Mouse (Mus musculus): ENCODE measurements around the gene Usp15. TPM values are rescaled to one million over a fixed set of nuclear protein-coding genes. Genes with fewer than 3 reads are reported as not detected.
A peak's percentile ranks its signal among the peaks of the same experiment; 100 is the strongest.

Usp15 gene
- polyA plus RNA-seq, 1 experiment = 11.4 TPM

DNA sequence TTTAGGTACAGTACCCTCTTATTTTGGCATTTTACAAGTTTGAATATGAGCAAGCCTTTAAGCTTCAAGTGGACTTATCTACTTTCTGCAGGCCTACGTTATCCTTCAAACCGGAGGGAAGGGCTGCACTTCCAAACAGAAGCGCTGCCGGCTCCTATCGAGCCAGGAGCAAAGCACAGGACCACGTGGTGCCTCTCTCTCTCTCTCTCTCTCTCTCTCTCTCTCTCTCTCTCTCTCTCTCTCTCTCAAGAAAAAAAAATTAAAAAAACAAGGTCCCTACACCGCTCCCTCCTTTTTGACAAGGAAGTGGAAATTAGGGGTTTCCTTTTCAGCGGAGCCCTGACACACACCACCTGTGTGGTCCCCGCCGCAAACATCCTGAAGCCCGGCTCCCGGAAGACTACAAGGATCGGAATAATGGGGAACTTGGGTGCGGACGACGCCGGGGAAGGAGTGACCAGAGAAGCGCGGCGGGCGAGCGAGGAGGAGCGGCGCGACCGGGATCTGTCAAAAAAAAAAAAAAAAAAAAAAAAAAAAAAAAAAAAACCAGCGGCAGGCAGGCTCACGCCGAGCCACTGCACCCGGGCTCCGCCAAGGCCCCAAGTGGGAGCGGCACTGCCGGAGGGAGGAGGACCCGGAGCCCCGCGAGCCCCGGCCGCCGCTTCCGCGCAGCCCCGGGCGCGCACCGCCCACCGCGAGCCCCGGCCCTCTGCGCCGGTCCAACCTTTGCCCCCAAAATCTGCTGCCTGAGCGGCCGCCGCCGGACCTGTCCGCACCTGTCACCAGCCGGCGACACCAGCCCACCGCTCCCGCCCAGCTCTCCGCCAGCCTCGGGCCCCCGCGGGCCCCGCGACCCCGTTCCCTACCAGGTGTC lies 597 bp downstream of the Usp15 start:
- TF ChIP-seq CTCF (conservative IDR thresholded peaks at IDR 0.05; ENCODE audit: insufficient read depth, insufficient read length, low read depth, low read length) (no peak), POLR2A (IDR thresholded peaks at IDR 0.05; ENCODE audit: low read depth, low read length) (no peak)
- WGBS = 1% methylated on average over 63 of the region's 66 CpGs
- peak overlapping the region; percentile 93 for H3K27ac ChIP-seq (ENCODE audit: insufficient read depth, low read depth, low read length)
- no peaks in the 10 kb centered on the region for H3K36me3 ChIP-seq (ENCODE audit: control insufficient read depth, insufficient read depth, low read length)
- H3K27me3 ChIP-seq (replicated peaks; ENCODE audit: control insufficient read depth, insufficient read depth, low read length) = no peaks in the 10 kb centered on the region
- DNase-seq = peak; percentile 56
- H3K4me1 ChIP-seq (ENCODE audit: control insufficient read depth, insufficient read depth, low read length) = peaks cover under 1% of the 10 kb centered on the region; the same call in 1 of the 2 replicates
- H3K4me3 ChIP-seq (ENCODE audit: insufficient read depth, low read depth, low read length) = peak overlapping the region; percentile 89

GRCm38 (mm10) chr10:123195501-123195900 lies 1.3 kb downstream of the Usp15 start:
- TF ChIP-seq CTCF (conservative IDR thresholded peaks at IDR 0.05; ENCODE audit: insufficient read depth, insufficient read length, low read depth, low read length) (no peak), POLR2A (IDR thresholded peaks at IDR 0.05; ENCODE audit: low read depth, low read length) (no peak)
- Histone ChIP-seq H3K4me3 (ENCODE audit: insufficient read depth, low read depth, low read length) (peak overlapping the region; percentile 89), H3K27ac (ENCODE audit: insufficient read depth, low read depth, low read length) (no peak overlapping the region), H3K4me1 (ENCODE audit: control insufficient read depth, insufficient read depth, low read length) (peaks cover 4% of the 10 kb centered on the region; the same call in 1 of the 2 replicates), H3K36me3 (ENCODE audit: control insufficient read depth, insufficient read depth, low read length) (no peaks in the 10 kb centered on the region), H3K27me3 (replicated peaks; ENCODE audit: control insufficient read depth, insufficient read depth, low read length) (no peaks in the 10 kb centered on the region)
- no peak for DNase-seq
- 15% methylated on average over 7 of the region's 7 CpGs for WGBS

DNA sequence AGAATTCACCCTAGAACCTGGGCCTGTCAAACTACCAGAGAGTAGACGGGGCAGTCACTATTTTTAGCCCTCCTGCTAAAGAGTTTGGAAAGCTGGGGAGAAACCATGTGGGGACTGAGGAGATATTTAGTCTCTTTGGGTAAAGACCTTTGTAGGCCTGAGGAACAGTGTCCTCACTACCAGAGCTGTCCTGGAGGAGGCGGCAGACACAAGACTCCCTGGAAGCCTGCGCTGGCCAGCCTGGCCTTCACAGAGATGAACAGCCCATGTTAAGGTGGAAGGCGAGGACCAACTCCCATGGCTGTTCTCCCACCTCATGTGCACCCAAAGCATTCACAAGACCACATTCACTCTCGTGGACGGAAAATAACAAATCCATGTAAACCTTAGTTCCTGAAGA lies 5.8 kb downstream of the Usp15 start:
- no peak for DNase-seq
- H3K27me3 ChIP-seq (replicated peaks; ENCODE audit: control insufficient read depth, insufficient read depth, low read length) = no peaks in the 10 kb centered on the region
- TF ChIP-seq CTCF (conservative IDR thresholded peaks at IDR 0.05; ENCODE audit: insufficient read depth, insufficient read length, low read depth, low read length) (0 out of 2 replicates have a peak, but pooled peaks have one; percentile 1), POLR2A (IDR thresholded peaks at IDR 0.05; ENCODE audit: low read depth, low read length) (no peak)
- no peak overlapping the region for H3K4me3 ChIP-seq (ENCODE audit: insufficient read depth, low read depth, low read length)
- H3K27ac ChIP-seq (ENCODE audit: insufficient read depth, low read depth, low read length) = no peak overlapping the region
- H3K4me1 ChIP-seq (ENCODE audit: control insufficient read depth, insufficient read depth, low read length) = peaks cover 9% of the 10 kb centered on the region; the same call in 1 of the 2 replicates
- 82% methylated on average over 6 of the region's 6 CpGs for WGBS
- H3K36me3 ChIP-seq (ENCODE audit: control insufficient read depth, insufficient read depth, low read length) = no peaks in the 10 kb centered on the region

- WGBS = 71% methylated on average over 6 of the region's 6 CpGs
Measured at GRCm38 (mm10) chr10:123187337-123187736, 9.5 kb downstream of the Usp15 start.

GRCm38 (mm10) chr10:123185907-123186306 lies 10.9 kb downstream of the Usp15 start:
- no peaks in the 10 kb centered on the region for H3K27me3 ChIP-seq (replicated peaks; ENCODE audit: control insufficient read depth, insufficient read depth, low read length)
- H3K36me3 ChIP-seq (ENCODE audit: control insufficient read depth, insufficient read depth, low read length) = no peaks in the 10 kb centered on the region
- H3K27ac ChIP-seq (ENCODE audit: insufficient read depth, low read depth, low read length) = no peak overlapping the region
- H3K4me1 ChIP-seq (ENCODE audit: control insufficient read depth, insufficient read depth, low read length) = peaks cover 8% of the 10 kb centered on the region; the same call in 1 of the 2 replicates
- TF ChIP-seq CTCF (conservative IDR thresholded peaks at IDR 0.05; ENCODE audit: insufficient read depth, insufficient read length, low read depth, low read length) = no peak
- TF ChIP-seq POLR2A (IDR thresholded peaks at IDR 0.05; ENCODE audit: low read depth, low read length) = no peak
- DNase-seq = no peak
- H3K4me3 ChIP-seq (ENCODE audit: insufficient read depth, low read depth, low read length) = no peak overlapping the region
- 70% methylated on average over 6 of the region's 6 CpGs for WGBS

More at GRCm38 (mm10) chr10:123187337-123187736, 9.5 kb downstream of the Usp15 start:
- Histone ChIP-seq H3K27ac (ENCODE audit: insufficient read depth, low read depth, low read length) (no peak overlapping the region), H3K4me3 (ENCODE audit: insufficient read depth, low read depth, low read length) (no peak overlapping the region), H3K36me3 (ENCODE audit: control insufficient read depth, insufficient read depth, low read length) (no peaks in the 10 kb centered on the region), H3K27me3 (replicated peaks; ENCODE audit: control insufficient read depth, insufficient read depth, low read length) (no peaks in the 10 kb centered on the region), H3K4me1 (ENCODE audit: control insufficient read depth, insufficient read depth, low read length) (peaks cover 12% of the 10 kb centered on the region; the same call in 1 of the 2 replicates)
- DNase-seq = no peak
- TF ChIP-seq POLR2A (IDR thresholded peaks at IDR 0.05; ENCODE audit: low read depth, low read length) = no peak
- TF ChIP-seq CTCF (conservative IDR thresholded peaks at IDR 0.05; ENCODE audit: insufficient read depth, insufficient read length, low read depth, low read length) = no peak

GRCm38 (mm10) chr10:123183743-123184142 lies 13.1 kb downstream of the Usp15 start:
- H3K27me3 ChIP-seq (replicated peaks; ENCODE audit: control insufficient read depth, insufficient read depth, low read length) = no peaks in the 10 kb centered on the region
- TF ChIP-seq CTCF (conservative IDR thresholded peaks at IDR 0.05; ENCODE audit: insufficient read depth, insufficient read length, low read depth, low read length) = no peak
- no peak for TF ChIP-seq POLR2A (IDR thresholded peaks at IDR 0.05; ENCODE audit: low read depth, low read length)
- no peak overlapping the region for H3K4me3 ChIP-seq (ENCODE audit: insufficient read depth, low read depth, low read length)
- H3K36me3 ChIP-seq (ENCODE audit: control insufficient read depth, insufficient read depth, low read length) = no peaks in the 10 kb centered on the region
- 44% methylated on average over 2 of the region's 2 CpGs for WGBS
- H3K4me1 ChIP-seq (ENCODE audit: control insufficient read depth, insufficient read depth, low read length) = peaks cover 8% of the 10 kb centered on the region; the same call in 1 of the 2 replicates
- DNase-seq = no peak
- H3K27ac ChIP-seq (ENCODE audit: insufficient read depth, low read depth, low read length) = no peak overlapping the region

GRCm38 (mm10) chr10:123183243-123183642 lies 13.6 kb downstream of the Usp15 start:
- no peaks in the 10 kb centered on the region for H3K27me3 ChIP-seq (replicated peaks; ENCODE audit: control insufficient read depth, insufficient read depth, low read length)
- peaks cover 3% of the 10 kb centered on the region; the same call in 1 of the 2 replicates for H3K36me3 ChIP-seq (ENCODE audit: control insufficient read depth, insufficient read depth, low read length)
- no peak overlapping the region for H3K4me3 ChIP-seq (ENCODE audit: insufficient read depth, low read depth, low read length)
- peaks cover 3% of the 10 kb centered on the region; the same call in 1 of the 2 replicates for H3K4me1 ChIP-seq (ENCODE audit: control insufficient read depth, insufficient read depth, low read length)
- 26% methylated on average over 7 of the region's 7 CpGs for WGBS
- peak; percentile 58 for DNase-seq
- no peak overlapping the region for H3K27ac ChIP-seq (ENCODE audit: insufficient read depth, low read depth, low read length)
- TF ChIP-seq POLR2A (IDR thresholded peaks at IDR 0.05; ENCODE audit: low read depth, low read length) (no peak), CTCF (conservative IDR thresholded peaks at IDR 0.05; ENCODE audit: insufficient read depth, insufficient read length, low read depth, low read length) (no peak)

All from kidney, adult 2 months (tissue).